ENCODE assay signal across 19 mouse cellular contexts in genomic region chr9:115283403-115283802, GRCm38 (mm10). TPM values are rescaled to one million over a fixed set of nuclear protein-coding genes. Genes with fewer than 3 reads are reported as not detected.
DNase-seq lines count a peak whose midpoint lies in the region; ATAC-seq lines count a peak whose summit lies in the region.
"Had no signal": no experiment of that assay in that cellular context is flagged by ENCODE, and none has a peak within 500 bp of the region (broad histone marks: within the 10 kb centered on the region; RNA-seq: fewer than 3 reads in every experiment).

No protein-coding gene starts in this region.

- ATAC-seq in common myeloid progenitor, adult 5-6 weeks (replicated peaks; ENCODE audit: low read depth, poor library complexity, severe bottlenecking) = peak; percentile 53; the same call in 1 of the 2 replicates
- ATAC-seq in CD4-positive, CD25-positive, alpha-beta regulatory T cell, adult 4 months = no peak
- ATAC-seq: forebrain, embryonic 15.5 days; hindbrain, postnatal 0 days; Patski had no signal

- DNase-seq in lung, postnatal 14 days = peak; percentile 29
- DNase-seq in lung, postnatal 10 days = no peak
- DNase-seq in lung, postnatal 25 days (ENCODE audit: low spot score) = peak; percentile 76
- no peak for DNase-seq in adrenal gland, postnatal 25 days
- DNase-seq: adrenal gland, postnatal 10 days; cerebellum, adult 11 months; cerebellum, adult 2 months; cerebellum, adult 9-11 months; cerebellum, postnatal 25 days; embryo, embryonic 11 days; gastrocnemius, postnatal 25 days; heart, adult 2 months; heart, postnatal 14 days; heart, postnatal 4 days had no signal

RNA-seq across cellular contexts. Expression of gene Stt3b, which starts 26.8 kb away (rescaled TPM):
- total RNA-seq in common myeloid progenitor, adult 5-6 weeks (2017) = 88.4 and 91.5 TPM in 2 replicates
- total RNA-seq in adrenal gland, postnatal 25 days (2021) = 112 and 116 TPM in 2 replicates
- 10 to 100 TPM in 1 of 2 experiments, 1 to 10 TPM in 1; 7.3 to 15.2 TPM for polyA plus RNA-seq in CD4-positive, CD25-positive, alpha-beta regulatory T cell, adult 4 months (2017; shearing (Covaris generic))

Comparison
In these comparisons a context has a peak if more than half of its experiments do, and no peak if none do; other contexts are left out.
1. DNase-seq: peak in lung, postnatal 14 days (single experiment) and lung, postnatal 25 days (single experiment); none in lung, postnatal 10 days (single experiment) and adrenal gland, postnatal 25 days (single experiment).